ENCODE assay signal across 11 mouse cellular contexts in the genomic region with DNA sequence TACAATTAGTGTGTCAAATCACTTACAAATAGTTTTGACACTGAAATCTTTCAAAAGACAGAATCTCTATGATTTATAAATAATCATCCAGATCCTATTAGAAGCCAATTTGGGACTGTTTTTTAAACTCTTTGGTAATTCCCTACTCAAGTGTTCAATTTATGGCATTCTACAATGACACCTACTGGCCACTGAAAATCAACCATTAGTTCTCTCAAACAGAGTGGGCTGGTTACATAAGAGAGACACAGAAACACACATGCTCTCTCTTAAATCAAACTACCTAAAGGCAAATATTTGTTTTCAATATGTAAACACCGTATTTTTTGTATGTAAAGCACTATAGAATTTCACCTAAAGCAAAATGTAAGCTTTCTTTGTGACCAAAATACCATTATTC. TPM values are rescaled to one million over a fixed set of nuclear protein-coding genes. Genes with fewer than 3 reads are reported as not detected.
DNase-seq lines count a peak whose midpoint lies in the region; ATAC-seq and TF ChIP-seq lines count a peak whose summit lies in the region.
"Had no signal": no experiment of that assay in that cellular context is flagged by ENCODE, and none has a peak within 500 bp of the region (broad histone marks: within the 10 kb centered on the region; RNA-seq: fewer than 3 reads in every experiment).

No protein-coding gene starts in this region.

- H3K79me2 ChIP-seq in heart, adult 2 months (replicated peaks; ENCODE audit: control insufficient read depth, insufficient read depth, low read length), result peaks cover 2% of the 10 kb centered on the region
- peaks cover 25% of the 10 kb centered on the region for H3K79me2 ChIP-seq in MEL (ENCODE audit: control insufficient read depth, insufficient read depth, low read length, poor library complexity)

- no peak for TF ChIP-seq EP300 in heart, adult 2 months (IDR thresholded peaks at IDR 0.05; ENCODE audit: insufficient read depth, low read depth, low read length)
- no peak for TF ChIP-seq EP300 in liver, embryonic 14.5 days (IDR thresholded peaks at IDR 0.05; ENCODE audit: low read depth)
- TF ChIP-seq EP300 in MEL (IDR thresholded peaks at IDR 0.05; ENCODE audit: low read depth in 1 of 2, low read length in 2 of 2), result no peak

- H3K4me1 ChIP-seq in heart, adult 2 months (ENCODE audit: control insufficient read depth, insufficient read depth, low read length), result peaks cover 1% of the 10 kb centered on the region; the same call in 1 of the 2 replicates
- H3K4me1 ChIP-seq in heart, embryonic 12.5 days (replicated peaks), result peaks cover 8% of the 10 kb centered on the region
- H3K4me1 ChIP-seq in liver, embryonic 14.5 days (replicated peaks; ENCODE audit: control insufficient read depth in 2 of 2, insufficient read depth in 2 of 2, low read length in 1 of 2), result peaks cover 3 to 5% of the 10 kb centered on the region in 2 experiments
- H3K4me1 ChIP-seq in MEL (ENCODE audit: control insufficient read depth in 1 of 2, insufficient read depth in 2 of 2, low read length in 2 of 2), result peaks cover 4 to 8% of the 10 kb centered on the region in 2 experiments
- peaks cover 1% of the 10 kb centered on the region; the same call in 1 of the 2 replicates for H3K4me1 ChIP-seq in cortical plate, adult 2 months (ENCODE audit: control insufficient read depth, insufficient read depth, low read length)

- ATAC-seq in heart, embryonic 12.5 days (ENCODE audit: insufficient number of reproducible peaks, low FRiP score), result no peak
- ATAC-seq in liver, embryonic 14.5 days (ENCODE audit: insufficient read depth), result no peak

- no peak overlapping the region for H3K4me2 ChIP-seq in heart, embryonic 12.5 days
- H3K4me2 ChIP-seq in liver, embryonic 14.5 days (ENCODE audit: low read depth), result no peak overlapping the region
- H3K4me2 ChIP-seq: forebrain, embryonic 12.5 days had no signal

- H3K27me3 ChIP-seq in heart, adult 2 months (ENCODE audit: control insufficient read depth, insufficient read depth, low read length), result no peaks in the 10 kb centered on the region
- no peaks in the 10 kb centered on the region for H3K27me3 ChIP-seq in heart, embryonic 12.5 days (replicated peaks)
- no peaks in the 10 kb centered on the region for H3K27me3 ChIP-seq in liver, embryonic 14.5 days (ENCODE audit: control insufficient read depth, insufficient read depth, low read length)
- no peaks in the 10 kb centered on the region for H3K27me3 ChIP-seq in MEL (ENCODE audit: control insufficient read depth in 1 of 2, insufficient read depth in 2 of 2, low read length in 2 of 2)
- H3K27me3 ChIP-seq: forebrain, embryonic 12.5 days; hindbrain, embryonic 13.5 days; megakaryocyte, embryonic 14.5 days had no signal

- no peak overlapping the region for H3K27ac ChIP-seq in heart, adult 2 months
- H3K27ac ChIP-seq in heart, embryonic 12.5 days (ENCODE audit: poor library complexity, severe bottlenecking), result no peak overlapping the region
- no peak overlapping the region for H3K27ac ChIP-seq in liver, embryonic 14.5 days
- H3K27ac ChIP-seq in MEL (ENCODE audit: control insufficient read depth, low read depth, low read length), result no peak overlapping the region
- H3K27ac ChIP-seq in cortical plate, adult 2 months (ENCODE audit: insufficient read depth, low read length), result no peak overlapping the region
- H3K27ac ChIP-seq: forebrain, embryonic 12.5 days; hindbrain, embryonic 13.5 days had no signal

- no peak overlapping the region for H3K4me3 ChIP-seq in heart, adult 2 months
- H3K4me3 ChIP-seq in heart, embryonic 12.5 days, result no peak overlapping the region
- H3K4me3 ChIP-seq in liver, embryonic 14.5 days (ENCODE audit: insufficient read depth in 1 of 2, low read depth in 2 of 2, low read length in 2 of 2), result no peak overlapping the region
- no peak overlapping the region for H3K4me3 ChIP-seq in MEL (ENCODE audit: control insufficient read depth in 1 of 2, insufficient read depth in 1 of 2, low read depth in 2 of 2, low read length in 2 of 2)
- peak overlapping the region; percentile 14; the same call in 1 of the 2 replicates for H3K4me3 ChIP-seq in cortical plate, adult 2 months (ENCODE audit: insufficient read depth, low read length)
- H3K4me3 ChIP-seq: forebrain, embryonic 12.5 days; hindbrain, embryonic 13.5 days; megakaryocyte, embryonic 14.5 days had no signal

- no peak for DNase-seq in heart, adult 2 months
- peak in 1 of 3 experiments; percentile 7 for DNase-seq in liver, embryonic 14.5 days (ENCODE audit: low read depth in 3 of 3, low spot score in 3 of 3)
- DNase-seq in liver, result no peak
- DNase-seq in MEL (ENCODE audit: low read depth, low spot score), result peak; percentile 50
- DNase-seq in adrenal gland, adult 8-10 months, result no peak
- DNase-seq in gastrocnemius, postnatal 14 days, result no peak

- intact Hi-C loops in heart, adult 2 months (cut with DNase I), result no loop called here
- intact Hi-C loops in gastrocnemius, postnatal 14 days (cut with DNase I; ENCODE audit: low total_unique reads), result no loop called here

- H3K9ac ChIP-seq in heart, adult 2 months (ENCODE audit: low read depth, low read length), result no peak overlapping the region
- H3K9ac ChIP-seq in heart, embryonic 12.5 days, result no peak overlapping the region
- H3K9ac ChIP-seq in liver, embryonic 14.5 days (replicated peaks), result no peak overlapping the region
- H3K9ac ChIP-seq in MEL (ENCODE audit: control insufficient read depth, low read depth, low read length, poor library complexity, severe bottlenecking), result no peak overlapping the region
- H3K9ac ChIP-seq: forebrain, embryonic 12.5 days; hindbrain, embryonic 13.5 days had no signal

- no peak for TF ChIP-seq POLR2A in heart, adult 2 months (IDR thresholded peaks at IDR 0.05; ENCODE audit: insufficient read depth, low read depth, low read length)
- no peak for TF ChIP-seq POLR2A in MEL (IDR thresholded peaks at IDR 0.05; ENCODE audit: control insufficient read depth in 1 of 2, insufficient read depth in 1 of 2, low read depth in 1 of 2, low read length in 2 of 2, poor library complexity in 1 of 2)
- TF ChIP-seq POLR2A in cortical plate, adult 2 months (IDR thresholded peaks at IDR 0.05; ENCODE audit: extremely low read depth, insufficient read depth, low read length), result no peak

- peaks cover 4% of the 10 kb centered on the region; the same call in 1 of the 2 replicates for H3K36me3 ChIP-seq in heart, adult 2 months (ENCODE audit: control insufficient read depth, insufficient read depth, low read length)
- H3K36me3 ChIP-seq in heart, embryonic 12.5 days, result no peaks in the 10 kb centered on the region
- no peaks in the 10 kb centered on the region for H3K36me3 ChIP-seq in liver, embryonic 14.5 days (replicated peaks; ENCODE audit: control insufficient read depth, insufficient read depth, low read depth)
- H3K36me3 ChIP-seq in MEL (ENCODE audit: control insufficient read depth in 1 of 2, insufficient read depth in 2 of 2, low read length in 2 of 2), result peaks cover 0 to 13% of the 10 kb centered on the region in 2 experiments; a peak in 2 of 4 replicates
- H3K36me3 ChIP-seq: forebrain, embryonic 12.5 days; hindbrain, embryonic 13.5 days had no signal

- TF ChIP-seq CTCF in heart, adult 2 months (IDR thresholded peaks at IDR 0.05), result peak; percentile 60
- peak; percentile 22; the same call in 1 of the 2 replicates for TF ChIP-seq CTCF in liver, embryonic 14.5 days (IDR thresholded peaks at IDR 0.05; ENCODE audit: low read depth)
- peak in 1 of 3 experiments; percentile 51; a peak in 2 of 6 replicates for TF ChIP-seq CTCF in MEL (IDR thresholded peaks at IDR 0.05 in 2 of 3, conservative IDR thresholded peaks at IDR 0.05 in 1 of 3; ENCODE audit: control insufficient read depth in 1 of 3, insufficient read depth in 1 of 3, low read depth in 2 of 3, low read length in 3 of 3, poor library complexity in 1 of 3, severe bottlenecking in 1 of 3)
- TF ChIP-seq CTCF in cortical plate, adult 2 months (IDR thresholded peaks at IDR 0.05; ENCODE audit: extremely low read depth, insufficient read depth, low read length), result no peak

- H3K9me3 ChIP-seq in heart, embryonic 12.5 days (replicated peaks), result no peaks in the 10 kb centered on the region
- H3K9me3 ChIP-seq in liver, embryonic 14.5 days (ENCODE audit: control insufficient read depth, low read length), result no peaks in the 10 kb centered on the region
- H3K9me3 ChIP-seq in MEL (replicated peaks; ENCODE audit: insufficient read depth, low read length), result no peaks in the 10 kb centered on the region
- H3K9me3 ChIP-seq: hindbrain, embryonic 13.5 days; megakaryocyte, embryonic 14.5 days had no signal

- TF ChIP-seq RAD21 in MEL (IDR thresholded peaks at IDR 0.05; ENCODE audit: low read depth, low read length), result peak; percentile 40

- WGBS in heart, adult 2 months, result 77% methylated on average over 1 of the region's 1 CpGs
- 71% methylated on average over 1 of the region's 1 CpGs for WGBS in heart, embryonic 12.5 days
- 56% methylated on average over 1 of the region's 1 CpGs for WGBS in liver, embryonic 14.5 days (ENCODE audit: insufficient replicate concordance)

TF ChIP-seq in MEL, 35 proteins besides CTCF, POLR2A, EP300 and RAD21 (continues in another document):
- TF ChIP-seq SMC3 (IDR thresholded peaks at IDR 0.05; ENCODE audit: low read depth, low read length), result peak; percentile 33; the same call in 1 of the 2 replicates

RNA-seq across cellular contexts. Expression of gene Fam126b, which starts 1.9 kb away (rescaled TPM):
- 10 to 100 TPM; 15.5 to 16.8 TPM for total RNA-seq in heart, adult 2 months (2021)
- polyA plus RNA-seq in heart, adult 2 months (2012; rRNA removed), result 1.4 and 3.1 TPM in 2 replicates
- polyA plus RNA-seq in heart, embryonic 12.5 days (2016; fragmentation: Nextera tagmentation; extraction: Ambion mirVana), result 4.5 and 4.9 TPM in 2 replicates
- 0.63 and 0.95 TPM in 2 replicates for polyA plus RNA-seq in liver, embryonic 14.5 days (2012; rRNA removed)
- 2.4 and 2.9 TPM in 2 replicates for polyA plus RNA-seq in liver, embryonic 14.5 days (2014; fragmentation: Nextera tagmentation; extraction: Ambion mirVana)
- 5.0 and 5.5 TPM in 2 replicates for total RNA-seq in MEL (2012; rRNA removed)
- polyA plus RNA-seq in MEL (2012; ENCODE audit: insufficient read depth in 1 of 2, insufficient read length in 2 of 2, low read depth in 1 of 2, low replicate concordance in 2 of 2, missing spikeins in 1 of 2), result 1 to 10 TPM in 1 of 2 experiments, not detected in 1; 5.7 TPM
- 23.9 and 25.5 TPM in 2 replicates for polyA plus RNA-seq in cortical plate, adult 2 months (2012; rRNA removed)
- 10 to 100 TPM; 32.3 to 50.3 (median 43.5) TPM for total RNA-seq in adrenal gland, adult 8-10 months (2022)
- 1 to 10 TPM; 5.9 to 7.8 TPM for total RNA-seq in gastrocnemius, postnatal 14 days (2021)

RNA-seq across cellular contexts. Expression of gene Ndufb3, which starts 1.9 kb away (rescaled TPM):
- 100 to 1,000 TPM; 278 to 322 TPM for total RNA-seq in heart, adult 2 months (2021)
- polyA plus RNA-seq in heart, adult 2 months (2012; rRNA removed), result 201 and 372 TPM in 2 replicates
- 220 and 223 TPM in 2 replicates for polyA plus RNA-seq in heart, embryonic 12.5 days (2016; fragmentation: Nextera tagmentation; extraction: Ambion mirVana)
- 43.5 and 93.3 TPM in 2 replicates for polyA plus RNA-seq in liver, embryonic 14.5 days (2012; rRNA removed)
- 118 and 123 TPM in 2 replicates for polyA plus RNA-seq in liver, embryonic 14.5 days (2014; fragmentation: Nextera tagmentation; extraction: Ambion mirVana)
- total RNA-seq in MEL (2012; rRNA removed), result 169 and 172 TPM in 2 replicates
- 10 to 100 TPM in 1 of 2 experiments, not detected in 1; 98.3 TPM for polyA plus RNA-seq in MEL (2012; ENCODE audit: insufficient read depth in 1 of 2, insufficient read length in 2 of 2, low read depth in 1 of 2, low replicate concordance in 2 of 2, missing spikeins in 1 of 2)
- polyA plus RNA-seq in cortical plate, adult 2 months (2012; rRNA removed), result 227 and 228 TPM in 2 replicates
- 100 to 1,000 TPM in 3 of 4 experiments, 10 to 100 TPM in 1; 92.6 to 154 (median 113) TPM for total RNA-seq in adrenal gland, adult 8-10 months (2022)
- 100 to 1,000 TPM; 166 to 184 TPM for total RNA-seq in gastrocnemius, postnatal 14 days (2021)
